Mouse (Mus musculus) kidney, postnatal 0 days (tissue): ENCODE measurements around the gene Vmn2r83. TPM values are rescaled to one million over a fixed set of nuclear protein-coding genes. Genes with fewer than 3 reads are reported as not detected.

Source experiments
- ATAC-seq: fragments of 200-750 bp; cut with Nextera tagmentation; replicated peaks from 2 replicates; pipeline ENCODE4 v1.8.0; 2017; ENCODE audit warnings: low read depth, moderate number of reproducible peaks, moderate TSS enrichment, moderate library complexity; ENCODE audit not compliant: low FRiP score
- DNase-seq: peaks from one replicate; pipeline ENCODE4 v3.0.0-alpha.2; 2016; ENCODE audit warnings: low spot score
- H3K27ac ChIP-seq: fragments of 300-500 bp; sonication (generic); 2 replicates; pipeline ENCODE4 v1.5.1; 2014; ENCODE audit warnings: mild to moderate bottlenecking
- H3K27me3 ChIP-seq: fragments of 300-500 bp; sonication (generic); 2 replicates; pipeline ENCODE4 v1.6.1; 2014; ENCODE audit warnings: low read length, mixed read lengths; ENCODE audit not compliant: insufficient read depth
- H3K36me3 ChIP-seq: fragments of 300-500 bp; sonication (generic); 2 replicates; pipeline ENCODE4 v1.6.1; 2014; ENCODE audit warnings: low read length, mixed read lengths; ENCODE audit not compliant: insufficient read depth
- H3K4me1 ChIP-seq: fragments of 300-500 bp; sonication (generic); replicated peaks from 2 replicates; pipeline ENCODE4 v1.6.1; 2014; ENCODE audit warnings: antibody characterized with exemption, low read length, mixed read lengths; ENCODE audit not compliant: insufficient read depth
- H3K4me2 ChIP-seq: fragments of 300-500 bp; sonication (generic); 2 replicates; pipeline ENCODE4 v1.6.1; 2014; ENCODE audit warnings: mild to moderate bottlenecking, low read length, moderate library complexity, mixed read lengths
- H3K4me3 ChIP-seq: fragments of 300-500 bp; sonication (generic); replicated peaks from 2 replicates; pipeline ENCODE4 v1.5.1; 2014; ENCODE audit warnings: low read depth, low read length
- H3K9ac ChIP-seq: fragments of 300-500 bp; sonication (generic); 2 replicates; pipeline ENCODE4 v1.6.1; 2014; ENCODE audit warnings: low read depth, low read length
- H3K9me3 ChIP-seq: fragments of 300-500 bp; sonication (generic); replicated peaks from 2 replicates; pipeline ENCODE4 v1.6.1; 2016; ENCODE audit warnings: low read length, inconsistent platforms, mixed read lengths
- CTCF ChIP-seq: IDR thresholded peaks from 2 replicates; pipeline ENCODE4 v1.5.1; 2016; ENCODE audit warnings: antibody characterized with exemption, low read depth, mild to moderate bottlenecking, moderate library complexity
- WGBS: fragments of 180-500 bp; shearing (Covaris S2); extraction: QIAGEN DNeasy Blood & Tissue Kit; methylation state at CpG from one replicate; pipeline ENCODE4 v1.1.7; 2014; 5-methylcytosine and 5-hydroxymethylcytosine counted together
- polyA plus RNA-seq: library from polyadenylated mRNA; unstranded; fragments of >200 nt; fragmentation: Nextera tagmentation; extraction: Ambion mirVana; gene quantifications from 2 replicates; pipeline ENCODE4 v1.2.1, GENCODE M21; 2015

Vmn2r83 gene
- polyA plus RNA-seq, 1 experiment from 2014 or later: not detected

GRCm38 (mm10) chr10:79536461-79537080 is 68.0 kb downstream of the Vmn2r83 start:
- H3K9me3 ChIP-seq: no peaks in the 10 kb centered on the region
- WGBS: 74% methylated on average over 12 of the region's 12 CpGs
- no peak overlapping the region for H3K9ac ChIP-seq
- H3K27me3 ChIP-seq: no peaks in the 10 kb centered on the region
- DNase-seq: no peak
- H3K27ac ChIP-seq: no peak overlapping the region
- H3K36me3 ChIP-seq: peaks cover 23% of the 10 kb centered on the region
- no peak overlapping the region for H3K4me2 ChIP-seq
- peaks cover 9% of the 10 kb centered on the region for H3K4me1 ChIP-seq
- H3K4me3 ChIP-seq: no peak overlapping the region
- TF ChIP-seq CTCF: no peak
- no peak for ATAC-seq

- WGBS: 87% methylated on average over 7 of the region's 7 CpGs
- DNase-seq: no peak
Measured at GRCm38 (mm10) chr10:79537271-79537670, 68.7 kb downstream of the Vmn2r83 start.

DNA sequence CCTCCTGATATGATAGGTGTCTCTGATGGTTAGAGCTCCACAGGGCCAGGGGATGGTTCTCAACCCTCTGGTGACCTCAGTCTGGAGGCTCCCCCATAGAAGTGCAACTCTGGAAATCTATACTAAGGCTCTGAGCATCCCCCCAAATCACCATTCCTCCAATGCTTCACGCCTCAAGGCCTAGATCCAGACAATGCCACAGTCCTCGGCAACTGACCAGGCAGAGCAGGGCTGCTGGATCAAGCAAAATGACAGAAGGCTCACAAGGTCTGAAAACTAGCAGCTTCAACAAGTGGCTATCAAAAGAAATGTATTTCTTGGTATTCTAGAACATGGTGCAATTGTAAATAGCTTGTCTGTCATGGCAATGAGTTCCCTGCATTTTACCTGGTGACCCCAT is 69.2 kb downstream of the Vmn2r83 start:
- Histone ChIP-seq H3K4me1 (peaks cover 4% of the 10 kb centered on the region; the same call in 1 of the 2 replicates), H3K9me3 (no peaks in the 10 kb centered on the region), H3K4me2 (no peak overlapping the region), H3K4me3 (no peak overlapping the region), H3K27ac (no peak overlapping the region), H3K36me3 (peaks cover 28% of the 10 kb centered on the region), H3K27me3 (no peaks in the 10 kb centered on the region), H3K9ac (no peak overlapping the region)
- WGBS: 92% methylated on average over 2 of the region's 2 CpGs
- DNase-seq (no peak), ATAC-seq (no peak)
- no peak for TF ChIP-seq CTCF

More at GRCm38 (mm10) chr10:79537271-79537670, 68.7 kb downstream of the Vmn2r83 start:
- Histone ChIP-seq H3K4me2 (no peak overlapping the region), H3K27me3 (no peaks in the 10 kb centered on the region), H3K9me3 (no peaks in the 10 kb centered on the region), H3K36me3 (peaks cover 27% of the 10 kb centered on the region), H3K27ac (no peak overlapping the region), H3K9ac (no peak overlapping the region), H3K4me1 (peaks cover 9% of the 10 kb centered on the region), H3K4me3 (no peak overlapping the region)
- no peak for ATAC-seq
- TF ChIP-seq CTCF: no peak

GRCm38 (mm10) chr10:79538323-79538722 is 69.8 kb downstream of the Vmn2r83 start:
- H3K36me3 ChIP-seq: peaks cover 32% of the 10 kb centered on the region
- no peak for TF ChIP-seq CTCF
- ATAC-seq (no peak), DNase-seq (no peak)
- H3K27ac ChIP-seq: no peak overlapping the region
- no peak overlapping the region for H3K4me2 ChIP-seq
- H3K4me3 ChIP-seq: no peak overlapping the region
- 89% methylated on average over 3 of the region's 3 CpGs for WGBS
- no peaks in the 10 kb centered on the region for H3K4me1 ChIP-seq
- H3K9me3 ChIP-seq: no peaks in the 10 kb centered on the region
- no peak overlapping the region for H3K9ac ChIP-seq
- H3K27me3 ChIP-seq: no peaks in the 10 kb centered on the region

DNA sequence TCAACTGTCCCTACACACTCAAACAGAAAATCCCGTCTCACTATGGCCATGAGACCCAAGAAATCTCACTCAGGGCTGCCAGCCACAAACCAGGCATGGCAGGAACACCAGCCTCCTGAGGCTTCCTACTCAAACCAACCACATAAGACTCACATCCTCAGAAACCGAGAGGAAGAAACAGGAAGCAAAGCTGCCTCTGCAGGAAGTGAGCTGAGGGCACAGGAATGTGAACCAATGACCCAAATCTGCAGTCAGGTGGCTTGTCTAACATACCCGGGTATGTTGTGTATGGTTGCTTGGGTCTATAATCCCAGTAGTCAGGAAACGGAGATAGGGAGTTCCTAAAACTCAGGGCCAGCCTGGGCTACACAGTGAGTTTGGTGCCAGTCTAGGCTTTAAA is 70.3 kb downstream of the Vmn2r83 start:
- Histone ChIP-seq H3K9ac (no peak overlapping the region), H3K4me2 (no peak overlapping the region), H3K27ac (no peak overlapping the region), H3K9me3 (no peaks in the 10 kb centered on the region), H3K36me3 (peaks cover 37% of the 10 kb centered on the region), H3K4me3 (no peak overlapping the region), H3K4me1 (no peaks in the 10 kb centered on the region), H3K27me3 (no peaks in the 10 kb centered on the region)
- no peak for TF ChIP-seq CTCF
- WGBS: 50% methylated on average over 4 of the region's 4 CpGs
- ATAC-seq (no peak), DNase-seq (peak; percentile 29)

DNA sequence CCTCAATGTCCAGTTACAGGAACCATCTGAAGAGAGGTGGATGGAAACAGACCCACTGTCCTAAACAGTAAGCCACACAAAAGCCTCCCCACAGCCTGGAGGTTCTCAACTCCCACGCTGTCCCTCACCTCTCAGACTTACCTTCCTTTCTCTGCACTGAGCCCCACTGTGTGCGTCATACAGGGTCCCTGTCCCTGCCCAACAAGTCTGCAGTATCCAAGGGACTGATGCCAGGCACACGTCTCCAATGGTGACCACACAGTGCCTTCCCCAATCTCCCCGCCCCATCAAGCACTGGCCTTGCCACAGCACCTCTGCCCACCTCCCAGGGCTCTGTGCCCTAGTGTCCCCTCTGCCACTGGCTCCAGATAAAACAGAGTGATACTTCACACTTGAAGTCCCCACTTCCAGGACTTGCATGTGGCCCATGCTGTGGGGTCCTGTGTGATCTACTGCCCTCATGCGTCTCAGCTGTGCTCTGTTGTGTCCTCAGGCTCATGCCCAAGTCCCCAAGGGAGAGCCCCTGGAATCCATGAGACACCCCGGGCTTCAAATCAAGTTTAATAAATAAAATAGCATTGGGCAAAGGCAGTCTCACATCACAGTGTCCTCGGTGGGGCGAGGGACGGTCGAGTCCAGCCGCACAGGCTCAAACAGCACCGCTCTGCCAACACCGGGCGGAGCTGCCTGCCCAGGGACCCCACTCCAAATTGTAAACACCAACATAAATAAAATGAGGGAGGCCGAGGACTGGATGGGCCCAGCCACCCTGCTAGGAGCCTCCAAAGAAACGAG is 71.4 kb downstream of the Vmn2r83 start:
- TF ChIP-seq CTCF: no peak
- no peak overlapping the region for H3K4me3 ChIP-seq
- WGBS: 92% methylated on average over 16 of the region's 16 CpGs
- H3K27ac ChIP-seq: no peak overlapping the region
- no peak overlapping the region for H3K9ac ChIP-seq
- DNase-seq: no peak
- H3K36me3 ChIP-seq: peaks cover 45% of the 10 kb centered on the region
- H3K27me3 ChIP-seq: no peaks in the 10 kb centered on the region
- no peaks in the 10 kb centered on the region for H3K4me1 ChIP-seq
- no peak for ATAC-seq
- H3K9me3 ChIP-seq: no peaks in the 10 kb centered on the region
- H3K4me2 ChIP-seq: no peak overlapping the region
